Mouse (Mus musculus) frontal cortex, adult (tissue): ENCODE results near the gene Atl3.

Source experiments
- ATAC-seq: cut with Nextera tagmentation; 2 replicates; pipeline ENCODE4 v1.9.2; 2017; ENCODE audit warnings: mild to moderate bottlenecking, moderate library complexity, mixed read lengths; ENCODE audit not compliant: low TSS enrichment

The Atl3 gene

DNA sequence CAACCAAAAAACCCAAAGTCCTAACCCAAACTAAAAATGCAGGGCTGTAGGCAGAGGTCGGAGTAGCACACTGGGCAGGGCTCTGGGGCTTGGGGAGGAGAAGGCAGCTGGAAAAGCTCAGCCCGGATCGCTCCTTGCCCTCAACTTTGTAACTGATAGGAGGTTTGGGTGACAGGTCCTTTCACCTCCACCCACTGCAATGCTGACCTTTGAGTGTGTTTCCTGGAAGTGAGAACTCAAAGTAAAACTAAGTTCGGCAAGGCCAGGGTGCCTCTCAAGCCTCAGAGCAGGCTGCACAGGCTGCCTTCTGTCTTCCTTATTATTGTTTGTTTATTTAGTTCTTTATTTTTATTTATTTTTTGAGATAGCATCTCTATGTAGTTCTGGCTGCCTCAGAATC lies 66.1 kb downstream of the Atl3 start:
- ATAC-seq = no peak

DNA sequence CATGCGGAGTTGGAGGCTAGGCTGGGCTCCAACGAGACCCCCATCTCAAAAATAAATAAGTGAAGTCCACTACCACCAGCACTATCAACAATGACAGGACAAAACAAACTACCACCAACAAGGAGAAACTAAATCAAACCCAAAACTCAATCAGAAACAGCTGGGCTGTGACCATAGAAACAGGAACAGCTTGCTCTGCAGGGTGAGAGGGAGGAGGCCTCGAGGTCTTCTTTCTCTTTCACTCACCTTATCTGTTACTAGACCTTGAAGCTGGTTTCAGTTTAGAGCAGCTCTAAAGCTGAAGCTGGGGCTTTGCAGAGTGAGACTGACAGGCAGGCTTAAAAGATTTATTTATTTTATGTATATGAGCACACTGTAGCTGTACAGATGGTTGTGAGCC lies 67.6 kb downstream of the Atl3 start:
- ATAC-seq = no peak

DNA sequence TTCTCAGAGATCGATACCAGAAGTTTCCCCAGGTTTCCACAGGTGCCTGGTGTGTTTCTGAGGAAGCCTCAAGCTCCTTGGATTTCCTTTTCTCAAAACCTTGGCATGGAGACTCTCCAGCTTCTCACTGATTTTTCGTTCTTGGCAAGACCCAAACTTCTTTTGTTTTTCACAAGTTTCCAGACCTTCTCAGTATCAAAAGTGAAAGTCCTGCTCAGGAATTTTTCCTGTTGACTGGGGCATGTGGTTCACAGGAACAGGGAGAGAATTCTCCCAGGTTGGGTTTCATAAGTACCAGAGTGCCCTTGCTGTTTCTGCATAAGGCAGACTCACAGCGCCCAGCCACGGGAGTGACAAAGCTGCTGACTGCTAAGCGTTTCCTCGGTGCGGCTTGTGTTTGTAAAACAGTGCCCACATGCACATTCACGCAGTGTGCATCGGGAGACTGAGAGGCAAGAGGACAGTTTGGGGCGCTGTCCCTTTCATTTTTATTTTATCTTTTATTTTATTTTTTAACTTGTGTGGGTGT lies 68.8 kb downstream of the Atl3 start:
- peak; percentile 47; the same call in 1 of the 2 replicates for ATAC-seq

DNA sequence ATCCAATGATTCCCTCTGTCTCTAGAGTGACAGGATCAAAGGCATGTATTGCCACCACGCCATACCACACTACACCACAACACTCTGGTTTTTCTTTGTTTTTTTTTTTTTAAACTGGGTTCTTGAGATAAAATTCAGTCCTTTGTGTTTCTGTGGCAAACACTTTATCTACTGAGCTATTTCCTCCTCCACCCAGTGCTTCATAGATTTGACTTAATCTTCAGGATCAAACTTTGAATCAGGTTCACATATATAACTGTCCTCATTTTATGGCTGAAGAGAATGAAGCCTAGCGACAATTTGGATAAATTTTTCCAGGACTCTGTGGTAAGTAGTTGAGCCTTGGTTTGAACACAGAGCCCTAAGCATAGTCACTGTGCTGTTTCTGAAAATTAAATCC lies 69.8 kb downstream of the Atl3 start:
- ATAC-seq = no peak

DNA sequence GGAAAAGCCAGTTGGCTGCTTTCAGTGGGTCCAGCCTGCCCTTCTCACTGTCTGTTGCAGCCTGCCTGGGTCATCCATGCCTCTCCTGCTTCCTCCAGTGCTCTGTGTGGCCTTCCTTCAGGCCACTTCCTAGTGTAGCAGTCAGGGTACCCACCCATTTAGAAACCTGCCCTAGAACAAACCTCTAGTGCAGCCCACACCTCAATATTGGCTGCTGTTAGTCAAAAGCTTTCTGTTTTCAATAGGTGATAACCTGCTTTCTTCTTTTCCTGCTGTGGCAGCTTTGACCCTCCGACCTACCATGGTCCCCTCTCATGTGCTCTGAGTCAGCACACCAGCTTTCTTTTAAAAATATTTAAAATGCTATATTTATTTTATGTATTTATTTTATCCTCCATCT lies 70.6 kb downstream of the Atl3 start:
- no peak for ATAC-seq

DNA sequence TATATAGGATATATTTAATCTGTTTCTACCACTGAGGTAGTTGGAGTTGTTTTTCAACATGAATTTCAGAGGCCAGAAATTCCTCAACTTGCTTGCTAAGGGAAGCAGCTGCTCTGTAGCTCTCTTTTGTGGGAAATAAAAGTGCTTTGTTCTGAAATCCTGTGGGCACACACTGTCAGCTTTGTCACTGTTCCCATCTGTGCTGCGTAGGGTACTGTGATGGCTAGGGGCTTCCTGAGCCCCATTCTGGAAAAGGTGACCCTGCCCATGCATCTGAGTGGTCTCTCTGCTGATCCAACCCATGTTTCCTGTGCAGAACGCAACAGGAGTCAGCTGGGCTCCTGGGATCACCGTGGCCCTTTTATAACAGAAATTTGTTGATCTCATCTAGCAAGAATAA lies 73.0 kb downstream of the Atl3 start:
- peak; percentile 59 for ATAC-seq

DNA sequence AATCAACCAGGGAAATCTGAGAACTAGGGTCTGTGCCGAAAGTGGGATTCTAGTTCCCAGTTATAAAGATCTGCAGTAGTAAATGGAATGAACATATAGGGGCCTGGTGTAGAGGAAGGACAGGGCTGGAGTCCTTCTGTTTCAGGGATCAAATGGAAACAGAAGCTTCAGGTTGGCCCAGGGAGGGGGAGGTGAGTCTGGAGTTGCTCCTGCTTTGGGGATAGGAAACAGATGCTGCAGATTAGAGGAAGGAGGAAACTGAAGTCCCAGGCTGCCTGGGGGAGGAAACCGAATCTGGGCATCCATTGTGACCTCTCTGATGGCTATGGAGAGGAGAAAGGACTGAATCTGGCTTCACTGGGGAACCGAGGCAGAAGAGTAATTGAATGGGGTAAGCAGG lies 74.5 kb downstream of the Atl3 start:
- ATAC-seq = no peak

DNA sequence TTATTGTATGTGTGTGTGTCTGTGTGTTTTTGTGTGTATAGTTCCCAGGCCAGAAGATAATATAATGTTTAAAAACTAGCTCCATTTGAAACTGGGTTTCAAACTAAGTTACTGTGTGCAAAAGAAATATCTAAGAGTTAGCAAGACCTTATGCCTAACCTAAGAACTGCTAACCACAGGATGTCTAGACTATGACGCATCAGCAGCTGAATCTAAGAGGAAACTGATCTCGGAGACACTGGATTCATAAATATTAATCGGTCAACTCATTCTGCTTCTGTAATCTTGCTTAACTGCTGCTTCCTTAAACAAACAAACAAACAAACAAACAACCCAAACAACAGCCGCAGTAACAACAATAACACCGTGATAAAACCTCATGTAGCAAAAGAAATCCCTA lies 75.8 kb downstream of the Atl3 start:
- ATAC-seq = no peak

DNA sequence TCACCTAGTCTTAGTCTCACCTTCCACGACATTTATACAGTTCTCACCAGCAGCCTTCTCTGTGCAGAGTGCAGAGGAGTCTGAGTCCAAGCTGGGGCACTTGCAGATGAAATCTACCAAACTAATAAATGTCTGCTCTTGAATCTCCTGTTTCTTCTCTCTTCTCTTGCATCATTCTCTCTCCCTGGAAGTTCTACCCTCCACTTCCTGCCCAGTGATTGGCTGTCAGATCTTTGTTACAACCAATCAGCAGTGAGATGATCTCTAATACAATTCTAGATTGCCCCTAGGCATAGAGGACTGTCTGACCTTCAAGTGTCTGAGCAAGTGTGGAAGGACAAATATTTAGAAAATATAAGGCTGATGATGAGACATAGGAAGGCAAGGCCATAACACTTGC lies 82.3 kb downstream of the Atl3 start:
- ATAC-seq = no peak

DNA sequence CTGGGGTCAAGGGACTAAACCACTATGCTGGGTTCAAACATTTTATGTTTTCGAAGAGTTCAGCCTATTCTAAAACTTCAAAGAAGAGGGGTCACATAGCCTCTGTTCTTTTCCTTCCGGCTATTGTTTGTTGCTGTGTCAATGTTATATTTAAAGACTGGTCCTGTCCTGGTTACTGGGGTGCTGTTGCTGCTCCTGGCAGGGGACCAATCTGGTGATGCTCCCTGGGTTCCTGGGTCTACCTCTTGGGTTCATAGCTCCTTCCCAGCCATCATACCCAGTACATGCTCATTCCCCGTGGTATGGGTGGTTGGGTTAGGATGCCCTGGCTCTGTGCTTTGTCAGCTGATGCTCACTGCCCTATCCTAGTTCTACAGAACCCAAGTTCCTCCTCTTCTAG lies 83.9 kb downstream of the Atl3 start:
- no peak for ATAC-seq

DNA sequence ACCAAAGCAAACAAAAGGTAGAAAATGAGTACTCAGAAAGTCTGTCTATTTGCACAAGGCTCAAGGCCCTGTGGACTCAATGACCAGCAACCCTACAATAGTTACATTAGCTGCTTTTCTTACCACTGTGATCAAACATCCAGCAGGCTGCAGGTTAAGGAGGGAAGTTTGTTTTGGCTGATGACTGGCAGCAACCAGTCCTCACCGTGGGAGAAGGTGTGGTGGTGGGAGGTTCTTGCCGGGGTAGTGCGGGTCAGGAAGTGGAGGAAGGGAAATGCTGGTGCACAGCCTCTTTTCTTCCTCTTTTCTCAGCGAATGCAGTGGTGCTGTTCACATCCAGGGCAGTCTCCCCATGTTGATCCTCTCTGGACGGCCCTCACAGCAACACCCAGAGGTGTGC lies 87.2 kb downstream of the Atl3 start:
- no peak for ATAC-seq

DNA sequence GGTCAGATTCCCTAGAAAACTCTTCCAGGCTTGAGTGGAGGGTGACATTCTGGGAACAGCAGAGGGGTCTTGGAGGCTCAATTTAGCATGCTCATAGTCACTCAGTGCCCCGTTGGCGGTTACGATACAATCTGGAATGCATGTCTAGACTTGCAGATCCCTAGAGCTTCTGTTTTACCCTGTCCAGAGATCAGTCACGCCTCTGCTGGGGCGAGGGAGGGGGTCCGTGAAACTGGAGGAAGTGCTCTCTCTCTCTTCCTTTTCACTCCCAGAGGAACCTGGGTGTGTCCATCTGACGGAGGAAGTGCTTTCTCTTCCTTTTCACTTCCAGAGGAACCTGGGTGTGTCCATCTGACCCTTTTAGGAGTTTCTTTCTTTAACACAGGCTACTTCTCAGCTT lies 89.3 kb downstream of the Atl3 start:
- ATAC-seq = no peak

DNA sequence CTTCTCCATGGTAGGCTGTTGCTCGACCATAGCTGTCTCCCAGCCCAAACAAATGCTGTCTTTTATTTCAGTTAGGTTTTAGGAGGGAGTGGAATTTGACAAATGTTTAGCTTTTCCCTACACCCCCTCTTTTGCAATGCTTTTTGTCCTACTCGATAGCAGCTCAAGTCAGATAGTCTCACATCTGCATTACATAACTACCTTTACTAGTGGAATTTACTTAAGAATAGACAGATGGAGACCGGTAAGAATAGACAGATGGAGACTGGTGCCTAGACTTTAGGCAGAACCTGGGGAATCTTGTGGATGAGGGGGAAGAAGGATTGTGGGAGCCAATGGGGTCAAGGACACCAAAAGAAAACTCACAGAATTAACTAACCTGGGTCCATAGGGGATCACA lies 89.8 kb downstream of the Atl3 start:
- ATAC-seq = peak; percentile 47; the same call in 1 of the 2 replicates

DNA sequence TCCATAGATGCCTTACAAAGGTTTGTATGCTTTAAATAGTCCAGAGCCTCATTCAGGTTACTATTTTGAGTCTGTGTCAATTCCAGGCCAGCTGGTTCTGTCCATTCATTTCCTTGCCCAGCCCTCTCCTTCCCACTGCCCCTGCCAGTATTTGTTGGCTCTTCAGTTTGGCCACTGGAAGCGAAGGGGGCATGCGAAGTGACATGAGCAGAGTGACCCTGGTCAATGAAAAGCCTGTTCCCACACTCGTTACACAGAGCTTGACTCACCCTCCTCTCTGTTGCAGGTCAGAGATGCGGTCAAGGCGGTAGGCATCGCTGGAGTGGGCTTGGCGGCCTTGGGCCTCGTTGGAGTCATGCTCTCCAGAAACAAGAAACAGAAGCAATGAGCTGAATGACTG lies 91.4 kb downstream of the Atl3 start:
- ATAC-seq = no peak

DNA sequence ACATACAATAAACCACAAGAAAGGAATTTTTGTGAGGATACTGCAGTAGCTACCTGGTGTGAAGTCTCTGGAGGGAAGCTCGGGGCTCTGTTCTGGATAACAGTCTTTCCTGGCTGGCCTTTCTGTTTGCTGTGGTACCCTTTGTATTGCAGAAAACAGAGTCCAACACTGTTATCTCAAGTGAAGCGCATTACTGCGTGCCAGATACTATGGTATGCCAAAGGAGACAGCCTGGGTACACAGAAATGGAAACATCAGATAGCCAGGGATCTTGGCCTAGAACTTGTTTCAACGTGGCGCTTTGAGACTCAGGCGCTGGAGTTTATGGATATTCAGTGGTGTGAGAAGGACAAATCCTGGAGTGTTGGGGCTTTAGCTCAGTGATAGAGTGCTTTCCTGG lies 91.9 kb downstream of the Atl3 start:
- ATAC-seq = no peak
